Mouse (Mus musculus) lung, adult 2 months (tissue): ENCODE measurements around the gene Ntn4.

Source experiments
- CTCF ChIP-seq: fragments of 200-500 bp; IDR thresholded peaks from 2 replicates; pipeline ENCODE4 v1.5.1; 2011; ENCODE audit warnings: mild to moderate bottlenecking, low read length, control low read depth; ENCODE audit not compliant: insufficient read depth
- POLR2A ChIP-seq: fragments of 200-500 bp; IDR thresholded peaks from 2 replicates; pipeline ENCODE4 v1.6.1; 2011; ENCODE audit warnings: low read depth, mild to moderate bottlenecking, control low read depth, low read length, borderline replicate concordance; ENCODE audit errors: extremely low read depth

- no peak for TF ChIP-seq CTCF
- no peak for TF ChIP-seq POLR2A
These were observed 48.1 kb downstream of the Ntn4 start for GRCm38 (mm10) chr10:93688306-93689171.
